Mouse (Mus musculus): ENCODE results near the gene Hist1h2an.
"Not testable (repeated sequence)": the region's sequence is repeated elsewhere in the genome, so short reads cannot be mapped to it uniquely, and the experiment has no call there.

Hist1h2an gene

GRCm38 (mm10) chr13:21786899-21787629, at the start of gene Hist1h2an, which contains the start of gene Hist1h2bp:
Hist1h2an (minus strand) TSS chr13:21787218.
Hist1h2bp (plus strand) TSS chr13:21787461.
- peak; percentile 99 for DNase-seq (ENCODE audit: low read depth, low spot score)

GRCm38 (mm10) chr13:21833461-21833860, 46.4 kb upstream of the Hist1h2an start, which contains the start of the genes Hist1h2ap and Hist1h2br:
Hist1h2ap (minus strand) TSS chr13:21833507.
Hist1h2br (plus strand) TSS chr13:21833743.
- not testable (repeated sequence) for DNase-seq (ENCODE audit: low read depth, low spot score)

GRCm38 (mm10) chr13:21831418-21832394, 44.7 kb upstream of the Hist1h2an start, which contains the start of gene Hist1h4n:
Hist1h4n (minus strand) TSS chr13:21832196.
- DNase-seq (ENCODE audit: low read depth, low spot score), result not testable (repeated sequence)

GRCm38 (mm10) chr13:21830344-21830743, 43.3 kb upstream of the Hist1h2an start:
- DNase-seq (ENCODE audit: low read depth, low spot score), result no peak

- no peak for DNase-seq (ENCODE audit: low read depth, low spot score)
Measured at GRCm38 (mm10) chr13:21828511-21828910, 41.5 kb upstream of the Hist1h2an start.

- not testable (repeated sequence) for DNase-seq (ENCODE audit: low read depth, low spot score)
Measured at GRCm38 (mm10) chr13:21820082-21820890, 33.3 kb upstream of the Hist1h2an start.

GRCm38 (mm10) chr13:21812092-21812491, 25.1 kb upstream of the Hist1h2an start:
- not testable (repeated sequence) for DNase-seq (ENCODE audit: low read depth, low spot score)

GRCm38 (mm10) chr13:21811539-21811938, 24.5 kb upstream of the Hist1h2an start, which contains the start of gene Hist1h4m:
Hist1h4m (plus strand) TSS chr13:21811746.
- not testable (repeated sequence) for DNase-seq (ENCODE audit: low read depth, low spot score)

- not testable (repeated sequence) for DNase-seq (ENCODE audit: low read depth, low spot score)
Measured at GRCm38 (mm10) chr13:21811074-21811473, 24.1 kb upstream of the Hist1h2an start.

GRCm38 (mm10) chr13:21810073-21810472, 23.1 kb upstream of the Hist1h2an start, which contains the start of the genes Hist1h2bq and Hist1h2ao:
Hist1h2bq (minus strand) TSS chr13:21810197.
Hist1h2ao (plus strand) TSS chr13:21810465.
- DNase-seq (ENCODE audit: low read depth, low spot score), result not testable (repeated sequence)

GRCm38 (mm10) chr13:21803058-21803457, 16.0 kb upstream of the Hist1h2an start:
- not testable (repeated sequence) for DNase-seq (ENCODE audit: low read depth, low spot score)

GRCm38 (mm10) chr13:21797163-21797562, 10.1 kb upstream of the Hist1h2an start:
- not testable (repeated sequence) for DNase-seq (ENCODE audit: low read depth, low spot score)

GRCm38 (mm10) chr13:21795584-21795983, 8.6 kb upstream of the Hist1h2an start:
- no peak for DNase-seq (ENCODE audit: low read depth, low spot score)

GRCm38 (mm10) chr13:21790601-21791283, 3.7 kb upstream of the Hist1h2an start:
- no peak for DNase-seq (ENCODE audit: low read depth, low spot score)

GRCm38 (mm10) chr13:21789925-21790324, 2.9 kb upstream of the Hist1h2an start:
- DNase-seq (ENCODE audit: low read depth, low spot score), result no peak

GRCm38 (mm10) chr13:21787760-21788593, 959 bp upstream of the Hist1h2an start:
- DNase-seq (ENCODE audit: low read depth, low spot score), result no peak

GRCm38 (mm10) chr13:21786189-21786898, 674 bp downstream of the Hist1h2an start:
- no peak for DNase-seq (ENCODE audit: low read depth, low spot score)

GRCm38 (mm10) chr13:21784311-21784710, 2.7 kb downstream of the Hist1h2an start:
- DNase-seq (ENCODE audit: low read depth, low spot score), result no peak
